Mouse (Mus musculus) thymus, postnatal 14 days (tissue): Measurements from ENCODE around the gene Btbd35f3.
"Not testable (repeated sequence)": the region's sequence is repeated elsewhere in the genome, so short reads cannot be mapped to it uniquely, and the experiment has no call there.

ENCODE experiments used
- DNase-seq: peaks from one replicate; pipeline ENCODE4 v3.0.0; 2021

The Btbd35f3 gene

GRCm38 (mm10) chrX:4037374-4037773 lies at the start of gene Btbd35f3:
Btbd35f3 (plus strand) TSS chrX:4037674.
- not testable (repeated sequence) for DNase-seq
